Mouse (Mus musculus) heart, embryonic 12.5 days (tissue): Measurements from ENCODE around the gene Ghrh. TPM values are rescaled to one million over a fixed set of nuclear protein-coding genes. Genes with fewer than 3 reads are reported as not detected.
"Not testable (repeated sequence)": the region's sequence is repeated elsewhere in the genome, so short reads cannot be mapped to it uniquely, and the experiment has no call there.

Source experiments
- ATAC-seq: fragments of 200-750 bp; cut with Nextera tagmentation; 2 replicates; pipeline ENCODE4 v1.8.0; 2017; ENCODE audit warnings: moderate TSS enrichment, moderate library complexity; ENCODE audit not compliant: insufficient number of reproducible peaks, low FRiP score
- H3K27ac ChIP-seq: fragments of 300-500 bp; sonication (generic); 2 replicates; pipeline ENCODE4 v1.5.1; 2016; ENCODE audit warnings: mild to moderate bottlenecking, moderate library complexity; ENCODE audit not compliant: poor library complexity, severe bottlenecking
- H3K27me3 ChIP-seq: fragments of 300-500 bp; sonication (generic); replicated peaks from 2 replicates; pipeline ENCODE4 v1.6.1; 2016; ENCODE audit warnings: mild to moderate bottlenecking, moderate library complexity
- H3K36me3 ChIP-seq: fragments of 300-500 bp; sonication (generic); 2 replicates; pipeline ENCODE4 v1.6.1; 2016; ENCODE audit warnings: mild to moderate bottlenecking, moderate library complexity
- H3K4me1 ChIP-seq: fragments of 300-500 bp; sonication (generic); replicated peaks from 2 replicates; pipeline ENCODE4 v1.6.1; 2016; ENCODE audit warnings: mild to moderate bottlenecking
- H3K4me2 ChIP-seq: fragments of 300-500 bp; sonication (generic); 2 replicates; pipeline ENCODE4 v1.6.1; 2016; ENCODE audit warnings: mild to moderate bottlenecking, moderate library complexity
- H3K4me3 ChIP-seq: fragments of 300-500 bp; sonication (generic); 2 replicates; pipeline ENCODE4 v1.5.1; 2016; ENCODE audit warnings: mild to moderate bottlenecking
- H3K9ac ChIP-seq: fragments of 300-500 bp; sonication (generic); 2 replicates; pipeline ENCODE4 v1.6.1; 2016; ENCODE audit warnings: mild to moderate bottlenecking, moderate library complexity
- H3K9me3 ChIP-seq: fragments of 300-500 bp; sonication (generic); replicated peaks from 2 replicates; pipeline ENCODE4 v1.6.1; 2016; ENCODE audit warnings: mild to moderate bottlenecking, moderate library complexity
- WGBS: fragments of 180-500 bp; shearing (Covaris S2); methylation state at CpG from one replicate; pipeline ENCODE4 v1.1.7; 2016; 5-methylcytosine and 5-hydroxymethylcytosine counted together
- polyA plus RNA-seq: library from polyadenylated mRNA; unstranded; fragments of >200 nt; fragmentation: Nextera tagmentation; extraction: Ambion mirVana; gene quantifications from 2 replicates; pipeline ENCODE4 v1.2.1, GENCODE M21; 2016

Gene Ghrh
- polyA plus RNA-seq: not detected in 2 replicates

DNA sequence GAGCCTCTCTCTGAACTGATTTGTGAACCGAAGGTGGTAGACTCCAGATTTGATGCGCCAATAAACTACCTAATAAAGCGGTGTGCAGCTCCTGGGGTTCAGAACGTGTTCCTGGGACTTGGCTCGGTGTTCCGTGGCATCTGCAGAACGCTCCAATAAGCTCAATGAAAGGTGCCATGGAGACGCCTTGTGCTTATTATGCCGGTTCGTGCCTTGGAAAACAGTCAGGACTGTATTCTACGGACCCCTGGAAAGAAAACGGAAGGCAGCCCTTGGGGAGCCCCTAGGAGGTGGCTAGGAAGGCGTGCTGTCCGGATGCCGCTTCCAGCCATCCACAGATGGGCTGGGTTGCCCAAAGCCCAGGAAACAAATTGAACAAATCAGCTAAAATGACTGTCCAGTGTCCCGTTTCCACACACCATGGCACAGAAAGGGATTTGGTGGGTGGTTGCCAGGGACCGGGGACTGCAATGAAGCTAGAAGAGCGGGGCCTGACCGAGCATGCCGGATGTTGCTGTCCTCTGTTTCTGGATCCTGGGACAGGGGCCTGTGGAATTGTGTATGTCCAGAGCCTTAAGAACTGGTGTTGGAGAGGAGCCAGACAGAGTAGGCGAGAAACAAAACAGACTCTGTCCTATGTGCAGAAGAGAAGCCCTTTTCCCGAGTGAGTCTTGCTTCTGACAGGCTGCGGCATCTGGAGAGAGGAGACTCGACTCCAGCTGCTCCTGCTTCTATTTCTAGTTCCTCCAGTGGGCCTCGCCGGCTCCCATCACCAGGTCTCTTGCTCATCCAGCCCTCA lies at the start of gene Ghrh:
Gene Ghrh, minus strand, starts transcription at position 146 of the 799 bp plus-strand sequence.
- 66% methylated on average over 26 of the region's 26 CpGs for WGBS
- no peak within 1 kb of the TSS for H3K4me3 ChIP-seq
- ATAC-seq: no peak
- H3K9me3 ChIP-seq: no peaks in the 10 kb centered on the region
- no peaks in the 10 kb centered on the region for H3K27me3 ChIP-seq
- H3K27ac ChIP-seq: peak within 1 kb of the TSS; percentile 73
- no peaks in the 10 kb centered on the region for H3K36me3 ChIP-seq
- H3K9ac ChIP-seq: 0 out of 2 replicates have a peak within 1 kb of the TSS, but pooled peaks have one; percentile 2
- peak within 1 kb of the TSS; percentile 17; the same call in 1 of the 2 replicates for H3K4me2 ChIP-seq
- peaks cover 13% of the 10 kb centered on the region; the same call in 1 of the 2 replicates for H3K4me1 ChIP-seq

DNA sequence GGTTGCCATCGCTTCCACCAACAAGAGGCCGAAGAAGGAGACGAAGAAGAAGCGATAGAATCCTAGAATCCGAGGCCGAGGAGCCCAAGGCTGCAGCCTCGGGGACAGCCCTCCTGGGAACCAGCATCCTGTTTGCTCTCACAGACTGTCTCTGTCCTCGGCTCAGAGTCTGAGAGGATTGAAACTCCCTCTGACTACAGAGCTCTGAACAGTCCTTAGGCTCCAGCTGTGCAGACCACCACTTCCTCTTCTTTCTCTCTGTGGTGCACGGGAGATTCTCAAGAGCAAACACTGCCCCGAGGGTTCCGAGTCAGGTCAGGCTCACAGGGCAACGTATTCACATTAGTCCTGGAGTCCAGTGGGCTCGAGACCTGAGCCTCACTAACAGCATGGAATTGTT lies 48.7 kb upstream of the Ghrh start:
- 54% methylated on average over 13 of the region's 13 CpGs for WGBS
- H3K36me3 ChIP-seq: peaks cover 48% of the 10 kb centered on the region
- H3K4me3 ChIP-seq: no peak overlapping the region
- peaks cover 3% of the 10 kb centered on the region; the same call in 1 of the 2 replicates for H3K9me3 ChIP-seq
- H3K4me2 ChIP-seq: no peak overlapping the region
- H3K4me1 ChIP-seq: peaks cover 4% of the 10 kb centered on the region; the same call in 1 of the 2 replicates
- H3K9ac ChIP-seq: no peak overlapping the region
- no peaks in the 10 kb centered on the region for H3K27me3 ChIP-seq
- H3K27ac ChIP-seq: no peak overlapping the region
- ATAC-seq: no peak

DNA sequence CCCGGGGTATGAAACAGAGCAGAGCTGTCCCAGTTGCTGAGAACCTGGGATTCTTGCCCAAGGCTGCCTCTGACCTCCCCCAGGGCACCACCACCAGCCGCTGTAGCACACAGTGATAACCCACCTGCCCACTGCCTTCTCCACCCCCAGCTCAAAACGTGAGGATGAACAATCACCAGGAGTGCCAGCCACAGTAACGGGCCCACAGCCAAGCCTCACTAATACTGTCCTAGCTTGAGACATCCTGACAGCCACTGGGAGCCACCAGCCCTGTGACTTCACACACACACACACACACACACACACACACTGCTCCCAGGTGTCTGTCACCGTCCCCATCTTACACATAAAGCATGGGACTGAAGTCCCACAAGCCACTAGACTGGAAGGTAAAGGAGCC lies 48.1 kb upstream of the Ghrh start:
- Histone ChIP-seq H3K36me3 (peaks cover 48% of the 10 kb centered on the region), H3K27ac (no peak overlapping the region), H3K4me1 (peaks cover 6% of the 10 kb centered on the region; the same call in 1 of the 2 replicates), H3K27me3 (no peaks in the 10 kb centered on the region), H3K4me2 (no peak overlapping the region), H3K9me3 (peaks cover 3% of the 10 kb centered on the region; the same call in 1 of the 2 replicates), H3K4me3 (no peak overlapping the region), H3K9ac (no peak overlapping the region)
- no peak for ATAC-seq
- 60% methylated on average over 5 of the region's 5 CpGs for WGBS

DNA sequence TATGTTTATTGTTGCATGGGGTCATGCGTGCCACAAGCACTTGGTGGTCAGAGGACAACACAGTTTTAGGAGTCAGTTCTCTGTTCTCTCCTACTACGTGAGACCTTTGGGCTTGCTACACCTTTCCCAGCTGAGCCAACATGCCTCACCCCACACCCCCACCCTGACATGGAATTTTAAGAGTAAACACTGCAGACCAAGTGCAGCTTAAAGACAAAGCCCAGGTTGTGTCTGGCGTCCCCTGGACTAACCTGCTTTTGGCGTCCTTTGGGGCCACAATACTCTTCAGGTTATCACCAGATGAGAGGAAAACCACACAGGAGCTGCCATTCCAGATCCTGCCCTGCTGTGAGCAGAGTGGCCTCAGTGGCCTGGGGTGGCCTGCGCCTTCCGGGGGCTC lies 47.6 kb upstream of the Ghrh start:
- Histone ChIP-seq H3K4me3 (no peak overlapping the region), H3K4me2 (no peak overlapping the region), H3K9ac (no peak overlapping the region), H3K27me3 (no peaks in the 10 kb centered on the region), H3K9me3 (peaks cover 3% of the 10 kb centered on the region; the same call in 1 of the 2 replicates), H3K27ac (no peak overlapping the region), H3K36me3 (peaks cover 48% of the 10 kb centered on the region), H3K4me1 (peaks cover 11% of the 10 kb centered on the region)
- no peak for ATAC-seq
- 55% methylated on average over 6 of the region's 6 CpGs for WGBS

DNA sequence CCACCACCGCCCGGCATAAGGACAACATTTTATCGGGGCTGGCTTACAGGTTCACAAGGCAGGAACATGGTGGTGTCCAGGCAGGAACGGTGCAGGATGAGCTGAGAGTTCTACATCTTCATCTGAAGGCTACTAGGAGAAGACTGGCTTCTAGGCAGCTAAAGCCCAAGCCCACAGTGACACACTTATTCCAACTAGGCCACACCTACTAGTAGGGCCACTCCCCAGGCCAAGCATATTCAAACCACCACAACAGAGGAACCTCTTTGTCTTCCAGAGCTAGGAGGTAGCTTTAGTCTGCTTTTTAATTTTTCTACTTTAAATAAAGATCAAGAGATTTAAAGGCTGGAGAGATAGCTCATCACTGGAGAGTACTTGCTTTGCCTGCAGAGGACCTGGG lies 46.2 kb upstream of the Ghrh start:
- Histone ChIP-seq H3K9me3 (peaks cover 2% of the 10 kb centered on the region; the same call in 1 of the 2 replicates), H3K4me3 (no peak overlapping the region), H3K27ac (no peak overlapping the region), H3K36me3 (peaks cover 52% of the 10 kb centered on the region), H3K27me3 (no peaks in the 10 kb centered on the region), H3K4me1 (peaks cover 18% of the 10 kb centered on the region), H3K4me2 (no peak overlapping the region), H3K9ac (no peak overlapping the region)
- WGBS: 93% methylated on average over 4 of the region's 4 CpGs
- no peak for ATAC-seq

DNA sequence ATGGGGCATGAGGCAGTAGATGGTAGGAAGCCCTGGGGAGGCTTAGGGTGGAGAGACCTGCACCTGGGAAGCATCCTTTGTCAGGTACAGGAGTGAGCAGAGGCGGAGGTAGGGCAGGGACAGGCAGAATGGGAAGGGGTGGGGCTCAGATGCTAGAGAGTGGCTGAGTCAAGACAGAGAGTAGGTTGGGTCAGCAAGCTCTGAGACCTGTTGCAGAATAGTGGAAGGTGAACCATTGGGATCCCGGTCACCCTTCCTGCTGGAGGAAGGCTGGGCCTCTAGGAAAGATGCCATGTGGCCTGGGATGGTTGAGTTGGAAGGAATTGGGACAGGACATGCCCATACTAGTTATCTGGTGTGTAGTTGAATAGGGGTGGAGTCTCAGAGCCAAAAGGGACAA lies 45.0 kb upstream of the Ghrh start:
- peaks cover 41% of the 10 kb centered on the region for H3K36me3 ChIP-seq
- 93% methylated on average over 2 of the region's 2 CpGs for WGBS
- no peaks in the 10 kb centered on the region for H3K27me3 ChIP-seq

DNA sequence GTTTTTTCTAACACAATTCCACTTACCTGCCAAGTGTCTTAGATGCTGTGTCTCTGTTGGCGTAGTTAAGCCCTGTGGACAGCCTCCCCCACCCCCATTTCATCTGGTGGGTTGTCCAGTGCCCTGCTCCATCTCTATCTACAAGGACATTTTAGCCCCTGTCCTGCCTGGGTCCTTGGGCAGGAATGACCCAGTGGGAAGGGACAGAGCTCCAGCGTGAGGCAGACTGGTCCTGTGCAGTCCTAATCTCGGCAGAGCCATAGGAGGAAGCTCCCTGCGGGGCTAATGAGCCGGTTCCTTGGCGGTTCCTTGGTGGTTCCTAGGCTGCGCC lies 42.2 kb upstream of the Ghrh start:
- Histone ChIP-seq H3K9me3 (no peaks in the 10 kb centered on the region), H3K27ac (no peak overlapping the region), H3K4me1 (peaks cover 14% of the 10 kb centered on the region), H3K27me3 (no peaks in the 10 kb centered on the region), H3K9ac (no peak overlapping the region), H3K4me3 (no peak overlapping the region), H3K4me2 (no peak overlapping the region), H3K36me3 (peaks cover 26% of the 10 kb centered on the region; the same call in 1 of the 2 replicates)
- no peak for ATAC-seq
- WGBS: 79% methylated on average over 7 of the region's 7 CpGs

More for the DNA sequence above, 45.0 kb upstream of the Ghrh start:
- Histone ChIP-seq H3K4me3 (no peak overlapping the region), H3K27ac (no peak overlapping the region), H3K4me1 (peaks cover 18% of the 10 kb centered on the region), H3K9ac (no peak overlapping the region), H3K9me3 (no peaks in the 10 kb centered on the region), H3K4me2 (no peak overlapping the region)
- no peak for ATAC-seq

DNA sequence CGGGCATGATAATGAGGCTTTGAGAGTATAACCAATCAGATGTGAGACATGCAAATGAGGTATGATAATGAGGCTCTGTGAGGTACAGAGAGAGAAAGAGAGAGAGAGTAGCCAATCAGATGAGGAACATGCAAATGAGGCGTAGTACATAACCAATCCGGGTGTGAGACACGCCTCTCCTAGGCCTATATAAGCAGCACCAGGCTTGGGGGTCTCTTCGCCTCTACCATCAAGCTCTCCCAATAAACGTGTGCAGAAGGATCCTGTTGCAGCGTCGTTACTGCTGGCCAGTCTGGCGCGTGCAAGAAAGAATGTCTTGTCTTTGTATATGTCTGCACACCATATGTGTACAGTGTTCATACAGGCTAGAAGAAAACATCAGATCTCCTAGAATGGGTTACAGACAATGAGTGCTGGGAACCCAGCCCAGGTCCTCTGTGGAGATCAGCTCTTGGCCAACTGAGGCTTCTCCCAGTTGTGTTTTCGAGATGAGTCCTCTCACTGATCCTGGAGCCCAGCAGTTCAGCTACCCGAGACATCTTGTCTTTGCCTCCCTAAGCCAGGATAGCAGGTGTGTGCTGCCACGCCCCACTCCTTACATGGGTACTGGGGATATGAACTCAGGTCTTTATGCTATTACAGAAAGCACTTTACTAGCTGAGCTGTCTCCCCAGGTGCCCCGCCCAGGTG lies 41.7 kb upstream of the Ghrh start:
- H3K9ac ChIP-seq, H3K27ac ChIP-seq, H3K27me3 ChIP-seq, H3K4me2 ChIP-seq, H3K9me3 ChIP-seq, H3K4me3 ChIP-seq, ATAC-seq: not testable (repeated sequence)
- 95% methylated on average over 14 of the region's 14 CpGs for WGBS
- peaks cover 29% of the 10 kb centered on the region for H3K36me3 ChIP-seq
- peaks cover 14% of the 10 kb centered on the region for H3K4me1 ChIP-seq

DNA sequence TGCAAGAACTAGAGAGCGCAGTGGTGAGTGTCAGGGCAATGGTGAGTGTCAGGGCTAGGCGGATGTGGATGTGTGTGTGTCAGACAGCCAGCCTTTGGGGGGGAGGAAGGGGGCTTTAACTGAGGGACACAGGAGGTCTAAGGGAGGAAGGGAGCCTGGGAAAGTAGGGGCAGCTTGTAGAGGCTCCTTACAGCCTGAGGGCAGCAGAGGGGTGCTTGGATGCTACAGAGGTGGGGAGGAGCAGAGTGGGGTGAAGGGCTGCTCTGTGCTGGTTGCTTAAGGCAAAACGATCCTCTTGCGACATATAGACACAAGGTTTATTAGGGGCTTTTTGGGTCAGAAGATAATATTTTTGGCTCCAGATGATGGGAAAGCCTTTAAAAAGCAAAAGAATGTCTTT lies 37.5 kb upstream of the Ghrh start:
- H3K27me3 ChIP-seq: no peaks in the 10 kb centered on the region
- ATAC-seq: no peak
- 85% methylated on average over 4 of the region's 4 CpGs for WGBS
- H3K36me3 ChIP-seq: peaks cover 38% of the 10 kb centered on the region
- H3K27ac ChIP-seq: no peak overlapping the region
- H3K9me3 ChIP-seq: no peaks in the 10 kb centered on the region
- peaks cover 10% of the 10 kb centered on the region for H3K4me1 ChIP-seq
- no peak overlapping the region for H3K9ac ChIP-seq
- no peak overlapping the region for H3K4me2 ChIP-seq
- H3K4me3 ChIP-seq: no peak overlapping the region

DNA sequence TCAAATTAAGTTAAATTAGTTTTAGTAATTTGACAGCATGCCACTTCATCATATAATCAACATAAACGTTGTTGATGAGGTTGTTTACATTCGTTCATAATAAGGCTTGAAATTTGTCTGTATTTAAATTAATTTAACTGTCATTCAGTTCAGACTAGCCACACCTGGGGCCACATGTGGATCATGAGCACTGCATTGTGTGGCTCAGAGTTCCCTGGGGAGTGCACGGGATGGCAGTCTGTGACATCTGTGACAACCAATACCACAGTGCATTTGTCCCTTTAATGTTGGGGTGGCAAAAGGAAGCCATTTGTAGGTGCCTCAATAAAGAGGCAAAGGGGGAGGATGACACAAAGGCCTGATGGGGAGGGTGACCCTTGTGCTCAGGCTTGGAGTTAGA lies 29.7 kb upstream of the Ghrh start:
- peaks cover 27% of the 10 kb centered on the region for H3K36me3 ChIP-seq
- H3K4me3 ChIP-seq: no peak overlapping the region
- no peak overlapping the region for H3K4me2 ChIP-seq
- ATAC-seq: no peak
- H3K27me3 ChIP-seq: no peaks in the 10 kb centered on the region
- H3K9ac ChIP-seq: no peak overlapping the region
- H3K27ac ChIP-seq: no peak overlapping the region
- peaks cover 52% of the 10 kb centered on the region for H3K4me1 ChIP-seq
- 64% methylated on average over 3 of the region's 3 CpGs for WGBS
- no peaks in the 10 kb centered on the region for H3K9me3 ChIP-seq
